Mouse (Mus musculus) liver, embryonic 11.5 days (tissue): ENCODE measurements around the gene Pmvk. TPM values are rescaled to one million over a fixed set of nuclear protein-coding genes. Genes with fewer than 3 reads are reported as not detected.

ENCODE experiments used
- ATAC-seq: fragments of 200-750 bp; cut with Nextera tagmentation; replicated peaks from 2 replicates; pipeline ENCODE4 v1.8.0; 2017; ENCODE audit warnings: moderate number of reproducible peaks, mild to moderate bottlenecking, moderate TSS enrichment, moderate library complexity; ENCODE audit not compliant: low FRiP score
- DNase-seq: peaks from one replicate; pipeline ENCODE4 v3.0.0-alpha.2; 2017; ENCODE audit warnings: low spot score
- H3K27ac ChIP-seq: fragments of 300-500 bp; sonication (generic); 2 replicates; pipeline ENCODE4 v1.5.1; 2014; ENCODE audit warnings: mild to moderate bottlenecking, low read depth, low read length, control low read depth
- H3K27me3 ChIP-seq: fragments of 300-500 bp; sonication (generic); replicated peaks from 2 replicates; pipeline ENCODE4 v1.6.1; 2014; ENCODE audit warnings: low read length, mixed read lengths; ENCODE audit not compliant: control insufficient read depth, insufficient read depth
- H3K36me3 ChIP-seq: fragments of 300-500 bp; sonication (generic); 2 replicates; pipeline ENCODE4 v1.6.1; 2014; ENCODE audit warnings: mild to moderate bottlenecking, low read length, moderate library complexity, mixed read lengths; ENCODE audit not compliant: control insufficient read depth, insufficient read depth
- H3K4me1 ChIP-seq: fragments of 300-500 bp; sonication (generic); replicated peaks from 2 replicates; pipeline ENCODE4 v1.6.1; 2014; ENCODE audit warnings: low read length, mixed read lengths; ENCODE audit not compliant: control insufficient read depth, insufficient read depth
- H3K4me2 ChIP-seq: fragments of 300-500 bp; sonication (generic); 2 replicates; pipeline ENCODE4 v1.6.1; 2014; ENCODE audit warnings: mild to moderate bottlenecking, control low read depth, moderate library complexity
- H3K4me3 ChIP-seq: fragments of 300-500 bp; sonication (generic); 2 replicates; pipeline ENCODE4 v1.5.1; 2014; ENCODE audit warnings: low read depth, low read length, control low read depth
- H3K9ac ChIP-seq: fragments of 300-500 bp; sonication (generic); 2 replicates; pipeline ENCODE4 v1.6.1; 2014; ENCODE audit warnings: low read depth, low read length, control low read depth
- H3K9me3 ChIP-seq: fragments of 300-500 bp; sonication (generic); 2 replicates; pipeline ENCODE4 v1.6.1; 2016; ENCODE audit warnings: low read length, inconsistent platforms, mixed read lengths; ENCODE audit not compliant: control insufficient read depth
- WGBS: fragments of 180-500 bp; shearing (Covaris S2); extraction: QIAGEN DNeasy Blood & Tissue Kit; methylation state at CpG from one replicate; pipeline ENCODE4 v1.1.7; 2014; 5-methylcytosine and 5-hydroxymethylcytosine counted together
- polyA plus RNA-seq: library from polyadenylated mRNA; unstranded; fragments of >200 nt; fragmentation: Nextera tagmentation; extraction: Ambion mirVana; gene quantifications from 2 replicates; pipeline ENCODE4 v1.2.1, GENCODE M21; 2014

The Pmvk gene
- polyA plus RNA-seq, 1 experiment from 2014 or later, result 58.0 TPM

DNA sequence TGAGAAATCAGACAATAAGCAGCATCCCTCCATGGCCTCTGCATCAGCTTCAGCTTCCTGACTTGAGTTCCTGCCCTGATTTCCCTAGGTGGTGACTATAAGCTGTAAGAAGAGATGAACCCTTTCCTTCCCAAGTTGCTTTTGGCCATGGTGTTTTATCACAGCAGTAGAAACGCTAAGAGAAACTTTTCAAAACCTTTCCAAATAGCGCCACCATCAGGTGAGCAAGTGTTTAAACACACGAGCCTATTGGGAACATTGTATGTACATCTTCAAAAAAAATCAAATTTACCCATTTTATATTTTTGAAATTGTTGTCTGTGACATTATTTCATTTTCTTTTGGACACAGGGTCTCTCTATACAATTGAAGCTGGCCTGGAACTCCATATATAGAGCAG is 42.0 kb downstream of the Pmvk start:
- Histone ChIP-seq H3K4me1 (no peaks in the 10 kb centered on the region), H3K4me2 (no peak overlapping the region), H3K27ac (no peak overlapping the region), H3K9me3 (no peaks in the 10 kb centered on the region), H3K36me3 (no peaks in the 10 kb centered on the region), H3K27me3 (no peaks in the 10 kb centered on the region), H3K4me3 (no peak overlapping the region), H3K9ac (no peak overlapping the region)
- WGBS, result 70% methylated on average over 3 of the region's 3 CpGs
- DNase-seq (no peak), ATAC-seq (no peak)

DNA sequence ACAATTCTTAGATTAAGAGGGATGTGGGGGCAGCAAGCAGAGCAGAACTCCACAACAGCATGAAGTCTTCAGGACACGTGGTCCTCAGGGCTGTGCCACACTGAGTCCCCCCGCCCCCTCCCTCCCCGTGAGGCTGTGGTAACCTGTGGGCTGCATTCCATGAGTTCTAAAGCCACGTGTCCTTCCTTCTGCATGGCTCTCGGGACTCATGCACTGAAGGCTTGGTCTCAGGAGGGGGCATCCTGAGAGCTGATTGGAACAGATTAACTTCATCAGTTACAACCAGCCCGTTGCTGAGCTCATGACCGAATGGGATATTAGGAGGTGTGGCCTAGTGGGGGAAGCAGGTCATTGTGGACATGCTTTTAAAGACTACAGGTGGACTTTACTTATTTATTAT is 45.4 kb downstream of the Pmvk start:
- 52% methylated on average over 7 of the region's 7 CpGs for WGBS
- Histone ChIP-seq H3K27ac (no peak overlapping the region), H3K4me1 (no peaks in the 10 kb centered on the region), H3K4me3 (no peak overlapping the region), H3K4me2 (no peak overlapping the region), H3K9ac (no peak overlapping the region), H3K9me3 (no peaks in the 10 kb centered on the region), H3K27me3 (no peaks in the 10 kb centered on the region), H3K36me3 (no peaks in the 10 kb centered on the region)
- DNase-seq (no peak), ATAC-seq (no peak)

DNA sequence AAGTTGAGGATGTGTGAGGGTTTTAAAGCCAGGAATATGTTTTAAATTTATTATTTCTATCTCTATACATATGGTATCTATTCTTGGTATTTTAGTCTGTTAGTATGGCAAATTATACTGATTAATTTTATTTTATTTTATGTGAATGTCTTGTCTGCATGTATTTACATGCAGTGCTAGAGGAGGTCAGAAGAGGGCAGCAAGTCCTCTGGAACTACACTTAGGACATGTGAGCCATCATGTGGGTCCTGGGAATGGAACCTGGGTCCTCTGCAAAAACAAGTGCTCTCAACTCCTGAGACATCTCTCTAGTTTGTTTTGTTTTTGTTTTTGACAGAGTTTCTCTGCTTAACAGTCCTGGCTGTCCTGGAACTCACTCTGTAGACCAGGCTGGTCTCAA is 47.1 kb downstream of the Pmvk start:
- Histone ChIP-seq H3K9ac (no peak overlapping the region), H3K9me3 (no peaks in the 10 kb centered on the region), H3K4me3 (no peak overlapping the region), H3K4me2 (no peak overlapping the region), H3K27ac (no peak overlapping the region), H3K36me3 (no peaks in the 10 kb centered on the region), H3K4me1 (no peaks in the 10 kb centered on the region), H3K27me3 (no peaks in the 10 kb centered on the region)
- no peak for DNase-seq
- no peak for ATAC-seq

DNA sequence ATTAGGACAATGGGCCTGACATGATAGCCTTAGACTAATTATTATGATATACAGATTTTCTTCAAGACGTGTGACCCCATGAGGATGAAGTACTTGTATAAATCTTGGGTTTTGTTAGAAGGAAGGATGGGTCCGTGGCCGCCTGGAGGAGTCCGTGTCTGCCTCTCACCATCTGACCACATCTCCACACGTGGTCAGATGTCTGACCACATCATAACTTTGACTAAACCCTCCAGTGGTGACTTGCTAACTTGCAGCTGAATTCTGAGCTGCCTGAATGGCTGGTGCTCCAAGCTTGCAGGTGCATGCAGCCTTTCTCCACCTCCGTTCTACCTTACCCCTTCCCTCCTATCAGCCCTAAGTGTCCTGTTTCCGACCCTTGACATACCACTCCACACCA is 48.2 kb downstream of the Pmvk start:
- H3K9ac ChIP-seq, result no peak overlapping the region
- 53% methylated on average over 7 of the region's 7 CpGs for WGBS

DNA sequence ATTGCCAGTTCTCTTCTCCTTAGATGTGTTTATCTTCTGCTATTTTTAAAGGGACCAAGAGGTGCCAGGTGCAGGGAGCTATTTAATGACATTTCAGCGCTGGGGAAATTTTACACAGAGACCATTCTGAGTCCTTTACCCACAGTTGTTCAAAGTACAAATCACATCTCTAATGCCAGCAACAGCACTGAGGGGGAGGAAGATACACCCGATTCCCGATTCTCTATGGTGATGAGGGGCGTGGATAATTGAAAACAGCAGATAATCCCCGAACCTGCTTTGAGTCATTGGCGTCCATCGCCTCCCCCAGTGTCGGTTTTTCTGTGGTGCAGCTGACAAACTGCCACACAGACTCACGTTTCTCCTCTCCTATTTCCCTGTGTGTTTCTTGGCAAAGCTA is 53.7 kb downstream of the Pmvk start:
- Histone ChIP-seq H3K4me1 (peaks cover 3% of the 10 kb centered on the region; the same call in 1 of the 2 replicates), H3K27me3 (peaks cover 35% of the 10 kb centered on the region), H3K27ac (no peak overlapping the region)

More for the DNA sequence above, 48.2 kb downstream of the Pmvk start:
- DNase-seq (no peak), ATAC-seq (no peak)
- H3K36me3 ChIP-seq, result no peaks in the 10 kb centered on the region
- no peaks in the 10 kb centered on the region for H3K4me1 ChIP-seq
- no peak overlapping the region for H3K4me2 ChIP-seq
- H3K27ac ChIP-seq, result no peak overlapping the region
- no peak overlapping the region for H3K4me3 ChIP-seq
- H3K27me3 ChIP-seq, result peaks cover 4% of the 10 kb centered on the region; the same call in 1 of the 2 replicates
- H3K9me3 ChIP-seq, result no peaks in the 10 kb centered on the region

DNA sequence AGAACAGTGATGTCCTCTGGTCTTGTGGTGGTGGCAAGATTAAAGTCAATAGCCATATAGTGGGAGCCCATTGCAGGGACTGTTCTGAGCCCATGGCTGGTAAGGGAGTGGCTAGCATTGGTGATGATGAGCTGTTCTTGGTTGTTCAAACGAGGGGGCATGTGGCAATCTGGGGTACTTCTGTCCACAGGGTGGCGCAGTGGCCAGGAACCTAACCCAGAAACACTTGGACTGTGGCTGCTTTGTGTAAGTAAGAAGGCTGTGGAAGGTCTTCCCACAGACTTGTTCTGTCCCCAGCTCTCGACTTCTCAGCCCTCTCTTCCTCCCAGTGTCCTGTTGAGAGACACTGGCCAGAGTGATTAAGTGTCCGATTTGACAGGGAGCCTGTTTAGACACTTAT is 56.6 kb downstream of the Pmvk start:
- Histone ChIP-seq H3K4me1 (peaks cover 3% of the 10 kb centered on the region; the same call in 1 of the 2 replicates), H3K9ac (no peak overlapping the region), H3K4me2 (no peak overlapping the region), H3K27me3 (peaks cover 35% of the 10 kb centered on the region), H3K9me3 (no peaks in the 10 kb centered on the region), H3K36me3 (no peaks in the 10 kb centered on the region), H3K4me3 (no peak overlapping the region), H3K27ac (no peak overlapping the region)
- 22% methylated on average over 4 of the region's 4 CpGs for WGBS
- ATAC-seq (no peak), DNase-seq (no peak)

More for the DNA sequence above, 53.7 kb downstream of the Pmvk start:
- WGBS, result 41% methylated on average over 9 of the region's 9 CpGs
- DNase-seq (no peak), ATAC-seq (no peak)
- Histone ChIP-seq H3K4me3 (no peak overlapping the region), H3K36me3 (no peaks in the 10 kb centered on the region), H3K4me2 (no peak overlapping the region), H3K9ac (no peak overlapping the region), H3K9me3 (no peaks in the 10 kb centered on the region)

DNA sequence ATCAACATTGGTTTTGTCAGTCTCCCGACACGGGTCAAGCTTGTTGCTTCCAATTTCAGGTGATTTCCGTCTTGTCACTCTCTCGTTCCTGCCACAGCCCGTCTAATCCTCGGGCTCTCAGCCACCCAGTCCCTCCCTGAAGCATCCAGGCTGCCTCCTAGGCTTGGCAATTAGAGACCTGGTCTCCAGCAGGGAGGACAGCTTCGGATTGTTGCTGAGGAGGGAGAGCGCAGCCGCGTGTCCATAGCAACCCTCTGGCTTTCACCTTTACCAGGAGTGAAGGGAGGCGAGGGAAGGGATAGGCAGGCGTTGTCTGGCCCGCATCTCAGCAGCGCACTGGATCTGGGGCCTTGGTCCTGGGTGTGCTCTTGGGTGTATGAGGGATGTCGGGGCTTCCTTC is 57.1 kb downstream of the Pmvk start:
- DNase-seq, result no peak
- no peak overlapping the region for H3K9ac ChIP-seq
- H3K36me3 ChIP-seq, result no peaks in the 10 kb centered on the region
- no peak overlapping the region for H3K4me3 ChIP-seq
- ATAC-seq, result no peak
- peaks cover 35% of the 10 kb centered on the region for H3K27me3 ChIP-seq
- H3K4me2 ChIP-seq, result no peak overlapping the region
- H3K4me1 ChIP-seq, result peaks cover 3% of the 10 kb centered on the region; the same call in 1 of the 2 replicates
- H3K9me3 ChIP-seq, result peaks cover under 1% of the 10 kb centered on the region; the same call in 1 of the 2 replicates
- H3K27ac ChIP-seq, result no peak overlapping the region
- WGBS, result 36% methylated on average over 15 of the region's 15 CpGs

DNA sequence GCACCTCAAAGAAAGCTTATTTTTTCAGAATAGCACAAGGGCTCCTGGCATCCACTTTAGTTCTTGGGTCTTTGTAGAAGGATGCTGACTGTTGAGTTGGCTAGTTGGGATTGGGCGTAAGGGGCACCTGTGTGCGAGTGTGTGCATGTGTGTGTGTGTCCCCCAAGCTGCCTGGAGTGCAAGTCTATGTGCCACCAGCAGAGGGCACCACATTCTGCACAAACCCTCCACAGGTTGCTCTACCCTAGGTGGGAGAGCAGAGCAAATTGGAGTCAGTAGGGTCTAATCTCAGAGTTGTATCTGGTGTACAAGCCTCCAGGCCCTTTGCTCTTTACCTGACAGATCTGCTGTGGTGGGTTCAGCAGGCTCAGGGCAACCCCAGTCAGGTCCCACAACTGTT is 57.9 kb downstream of the Pmvk start:
- 90% methylated on average over 2 of the region's 2 CpGs for WGBS
- Histone ChIP-seq H3K4me1 (peaks cover 3% of the 10 kb centered on the region; the same call in 1 of the 2 replicates), H3K27me3 (peaks cover 33% of the 10 kb centered on the region), H3K9me3 (peaks cover 6% of the 10 kb centered on the region; the same call in 1 of the 2 replicates), H3K27ac (no peak overlapping the region), H3K4me3 (no peak overlapping the region), H3K4me2 (no peak overlapping the region), H3K9ac (no peak overlapping the region), H3K36me3 (no peaks in the 10 kb centered on the region)
- no peak for DNase-seq
- no peak for ATAC-seq

DNA sequence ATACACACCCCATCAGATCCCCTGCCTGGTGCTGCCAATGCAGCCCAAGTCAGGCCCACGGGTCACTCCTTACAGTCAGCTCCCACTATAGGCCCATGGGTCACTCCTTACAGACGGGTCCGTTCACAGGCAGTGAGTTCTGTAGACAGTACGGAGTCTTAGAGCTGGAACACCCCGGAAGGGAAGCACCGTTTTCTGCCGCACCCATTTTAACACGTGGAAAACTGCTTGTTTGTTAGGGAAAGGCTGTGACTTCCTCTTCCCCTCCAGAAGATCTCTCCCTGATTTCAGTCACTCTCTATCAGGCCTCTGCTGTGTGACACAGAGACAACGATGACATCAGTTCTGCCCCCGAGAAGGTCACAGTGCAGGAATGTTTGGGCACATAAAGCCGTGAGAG is 61.1 kb downstream of the Pmvk start:
- WGBS, result 50% methylated on average over 11 of the region's 11 CpGs
- H3K27ac ChIP-seq, result no peak overlapping the region
- H3K27me3 ChIP-seq, result peaks cover 24% of the 10 kb centered on the region
- peaks cover 6% of the 10 kb centered on the region; the same call in 1 of the 2 replicates for H3K9me3 ChIP-seq
- no peak overlapping the region for H3K4me2 ChIP-seq
- no peak for DNase-seq
- no peak overlapping the region for H3K4me3 ChIP-seq
- H3K9ac ChIP-seq, result no peak overlapping the region
- ATAC-seq, result no peak
- H3K36me3 ChIP-seq, result no peaks in the 10 kb centered on the region
- H3K4me1 ChIP-seq, result peaks cover 2% of the 10 kb centered on the region
